Mouse (Mus musculus): ENCODE measurements around the gene Pde4d. TPM values are rescaled to one million over a fixed set of nuclear protein-coding genes. Genes with fewer than 3 reads are reported as not detected.

The Pde4d gene
- polyA plus RNA-seq, 1 experiment from 2014 or later, result 19.1 TPM

DNA sequence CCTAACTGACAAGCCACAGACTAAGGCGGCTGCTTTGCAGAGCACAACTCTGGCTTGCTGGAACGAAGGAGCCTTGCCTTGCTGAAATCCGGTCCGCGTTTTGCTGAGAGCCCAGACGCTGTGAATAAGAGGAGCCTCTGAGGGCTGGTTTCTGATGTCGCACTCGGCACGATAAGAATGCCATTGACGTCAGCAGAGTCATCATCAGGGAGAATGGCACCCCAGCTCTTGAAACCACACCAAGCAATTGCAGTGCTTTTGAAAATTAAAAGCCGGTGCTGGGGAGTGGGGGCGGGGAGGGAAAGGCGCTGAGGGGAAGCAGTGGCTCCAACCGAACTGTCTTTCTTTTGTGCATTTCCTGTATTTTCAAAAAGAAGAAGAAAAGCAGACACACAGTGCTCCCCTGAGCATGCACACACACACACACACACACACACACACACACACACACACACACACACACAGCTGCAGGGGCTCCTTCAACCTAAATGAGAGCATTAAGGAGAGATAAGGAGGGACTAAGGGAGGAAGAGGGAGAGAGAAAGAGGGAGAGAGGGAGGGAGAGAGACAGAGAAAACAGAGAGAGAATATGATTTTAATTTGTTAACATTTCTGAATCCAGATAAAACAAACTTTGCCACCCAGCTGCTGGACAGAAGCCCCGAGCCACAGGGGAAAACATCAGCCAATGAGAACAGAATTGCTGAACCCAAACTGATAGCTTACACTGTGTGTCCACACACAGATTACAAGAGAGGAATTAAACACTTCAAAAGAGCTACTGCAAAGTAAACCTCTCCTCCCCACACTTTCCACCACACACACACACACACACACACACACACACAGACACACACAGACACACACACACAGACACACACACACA lies 1372.9 kb downstream of the Pde4d start:
- H3K9me3 ChIP-seq (replicated peaks), result no peaks in the 10 kb centered on the region
- no peaks in the 10 kb centered on the region for H3K36me3 ChIP-seq
- H3K27ac ChIP-seq (replicated peaks), result peak overlapping the region; percentile 90
- H3K4me2 ChIP-seq (replicated peaks), result peak overlapping the region; percentile 52
- H3K4me3 ChIP-seq (replicated peaks), result peak overlapping the region; percentile 44
- WGBS, result 0% methylated on average over 15 of the region's 15 CpGs
- peak; percentile 93 for ATAC-seq (ENCODE audit: insufficient number of reproducible peaks, low FRiP score, low TSS enrichment, low read depth)
- peak overlapping the region; percentile 18; the same call in 1 of the 2 replicates for H3K9ac ChIP-seq
- peaks cover 35% of the 10 kb centered on the region for H3K4me1 ChIP-seq
- no peaks in the 10 kb centered on the region for H3K27me3 ChIP-seq

DNA sequence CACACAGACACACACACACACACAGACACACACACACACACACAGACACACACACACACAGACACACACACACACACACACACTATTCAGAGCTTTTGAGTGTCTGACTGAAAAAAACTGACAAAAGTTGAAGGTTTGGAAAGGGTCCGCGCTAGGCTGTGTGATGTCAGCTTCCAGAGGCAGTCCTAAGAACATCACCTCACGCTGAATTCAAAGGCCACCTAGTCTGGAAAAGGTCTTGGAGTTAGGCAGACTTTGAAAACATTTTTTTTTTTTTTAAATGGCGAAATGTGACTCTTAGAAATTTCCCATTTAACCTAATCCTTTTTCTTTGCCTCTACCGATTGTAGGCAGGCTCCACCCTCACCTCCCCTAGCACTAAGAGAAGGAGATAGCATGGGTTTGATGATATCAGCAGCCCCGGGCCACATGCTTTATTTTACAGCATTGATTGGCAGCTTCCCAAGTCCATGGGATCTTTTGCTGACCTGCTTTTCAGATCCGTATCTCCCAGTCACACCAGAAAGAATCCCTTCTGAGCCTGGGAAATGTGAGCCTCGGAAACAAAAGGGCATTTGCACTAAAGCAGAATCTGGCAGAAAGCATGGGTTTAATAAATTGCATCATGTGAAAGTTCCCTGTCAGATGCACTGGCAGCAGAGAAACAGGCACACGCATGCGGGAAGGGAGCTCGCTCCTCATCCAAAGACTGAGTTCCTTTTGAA lies 1373.7 kb downstream of the Pde4d start:
- Histone ChIP-seq H3K27ac (replicated peaks) (peak overlapping the region; percentile 90), H3K4me1 (peaks cover 35% of the 10 kb centered on the region), H3K9me3 (replicated peaks) (no peaks in the 10 kb centered on the region), H3K4me2 (replicated peaks) (peak overlapping the region; percentile 52), H3K4me3 (replicated peaks) (peak overlapping the region; percentile 20), H3K27me3 (no peaks in the 10 kb centered on the region), H3K9ac (no peak overlapping the region), H3K36me3 (no peaks in the 10 kb centered on the region)
- no peak for ATAC-seq (ENCODE audit: insufficient number of reproducible peaks, low FRiP score, low TSS enrichment, low read depth)
- 3% methylated on average over 11 of the region's 11 CpGs for WGBS

DNA sequence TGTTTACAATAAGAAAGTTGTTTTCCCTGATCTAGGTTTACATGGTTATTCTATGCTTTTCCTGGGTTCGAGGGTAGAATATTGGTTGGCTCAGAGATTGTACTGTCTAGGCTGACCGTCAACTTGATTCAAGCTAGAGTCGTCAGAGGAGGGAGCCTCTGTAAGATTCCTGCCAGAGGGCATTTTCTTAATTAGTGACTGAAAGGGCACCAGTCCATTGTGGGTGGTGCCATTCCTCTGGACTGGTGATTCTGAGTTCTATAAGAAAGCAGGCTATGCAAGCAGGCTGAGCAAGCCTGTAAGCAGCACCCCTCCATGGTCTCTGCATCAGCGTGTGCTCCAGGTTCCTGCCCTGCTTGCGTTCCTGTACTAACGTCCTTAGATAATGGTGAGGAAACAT lies 1376.1 kb downstream of the Pde4d start:
- no peak overlapping the region for H3K27ac ChIP-seq (replicated peaks)
- no peaks in the 10 kb centered on the region for H3K27me3 ChIP-seq
- no peaks in the 10 kb centered on the region for H3K9me3 ChIP-seq (replicated peaks)
- H3K36me3 ChIP-seq, result no peaks in the 10 kb centered on the region
- WGBS, result 75% methylated on average over 6 of the region's 6 CpGs
- H3K4me3 ChIP-seq (replicated peaks), result no peak overlapping the region
- no peak overlapping the region for H3K4me2 ChIP-seq (replicated peaks)
- no peak for ATAC-seq (ENCODE audit: insufficient number of reproducible peaks, low FRiP score, low TSS enrichment, low read depth)
- H3K9ac ChIP-seq, result no peak overlapping the region
- H3K4me1 ChIP-seq, result peaks cover 29% of the 10 kb centered on the region

DNA sequence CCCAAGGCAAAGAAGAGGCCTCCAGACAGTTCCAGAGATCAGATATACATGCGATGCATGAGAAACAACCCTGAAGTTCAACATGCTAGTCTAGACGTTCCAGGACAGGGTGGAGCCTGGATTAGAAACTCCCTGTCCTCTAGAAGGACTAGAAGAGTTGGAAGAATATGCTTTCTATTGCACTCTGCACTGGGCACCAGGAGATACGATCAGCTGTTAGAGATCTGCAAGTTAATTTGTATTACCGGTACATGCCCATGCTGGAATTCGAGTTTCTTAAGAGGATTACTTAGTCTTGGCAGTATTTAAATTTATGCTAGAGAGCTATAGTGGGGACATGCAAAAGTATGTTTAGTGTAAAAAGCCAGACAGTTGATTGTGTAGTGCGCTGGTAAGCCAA lies 1377.6 kb downstream of the Pde4d start:
- Histone ChIP-seq H3K36me3 (no peaks in the 10 kb centered on the region), H3K4me2 (replicated peaks) (no peak overlapping the region), H3K4me3 (replicated peaks) (no peak overlapping the region), H3K9me3 (replicated peaks) (no peaks in the 10 kb centered on the region), H3K4me1 (peaks cover 18% of the 10 kb centered on the region), H3K27ac (replicated peaks) (no peak overlapping the region), H3K27me3 (no peaks in the 10 kb centered on the region), H3K9ac (no peak overlapping the region)
- 63% methylated on average over 6 of the region's 6 CpGs for WGBS
- ATAC-seq (ENCODE audit: insufficient number of reproducible peaks, low FRiP score, low TSS enrichment, low read depth), result no peak

DNA sequence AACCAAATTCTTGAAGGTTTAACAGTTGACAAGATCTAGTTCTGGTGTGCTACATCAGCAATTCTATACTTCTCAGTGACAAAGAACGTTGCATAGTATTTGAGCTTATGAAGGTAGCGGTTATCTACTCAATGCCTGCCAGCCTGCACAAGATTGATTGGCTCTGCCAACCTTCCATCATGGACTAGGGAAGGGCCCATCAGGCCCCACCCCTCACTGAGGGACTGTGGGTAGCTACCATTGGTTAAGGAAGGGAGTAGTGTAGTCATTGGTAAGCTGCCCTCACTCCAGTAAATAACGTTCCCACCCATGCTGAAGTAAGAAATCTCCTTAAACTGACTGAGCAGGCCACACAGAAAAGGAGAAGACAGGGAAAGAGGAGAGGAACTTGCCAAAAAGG lies 1378.2 kb downstream of the Pde4d start:
- H3K27ac ChIP-seq (replicated peaks), result no peak overlapping the region
- WGBS, result 84% methylated on average over 3 of the region's 3 CpGs
- ATAC-seq (ENCODE audit: insufficient number of reproducible peaks, low FRiP score, low TSS enrichment, low read depth), result no peak

DNA sequence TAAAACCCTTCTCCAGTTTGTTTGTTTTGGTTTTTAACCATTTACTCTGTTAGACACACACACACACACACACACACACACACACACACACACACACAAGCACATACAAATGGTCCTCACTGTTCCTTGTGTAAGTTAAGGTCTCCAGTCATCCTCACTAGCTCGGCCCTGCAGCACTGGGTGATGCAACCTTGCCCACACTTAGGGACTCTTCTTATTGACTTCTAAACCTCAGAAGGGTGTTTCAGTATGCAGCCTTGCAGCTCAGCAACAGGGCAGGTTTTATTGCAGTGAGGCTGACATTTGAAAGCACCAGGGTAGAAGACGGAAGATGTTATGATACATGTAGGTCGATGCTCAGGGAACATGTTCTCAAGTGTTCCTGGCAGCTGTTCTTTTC lies 1379.7 kb downstream of the Pde4d start:
- H3K4me1 ChIP-seq, result 0 out of 2 replicates have a peak, but pooled peaks cover 6% of the 10 kb centered on the region
- H3K36me3 ChIP-seq, result no peaks in the 10 kb centered on the region
- 60% methylated on average over 3 of the region's 3 CpGs for WGBS
- H3K27me3 ChIP-seq, result no peaks in the 10 kb centered on the region
- H3K4me3 ChIP-seq (replicated peaks), result no peak overlapping the region
- no peak overlapping the region for H3K4me2 ChIP-seq (replicated peaks)
- no peak for ATAC-seq (ENCODE audit: insufficient number of reproducible peaks, low FRiP score, low TSS enrichment, low read depth)
- no peak overlapping the region for H3K9ac ChIP-seq
- H3K27ac ChIP-seq (replicated peaks), result no peak overlapping the region
- H3K9me3 ChIP-seq (replicated peaks), result no peaks in the 10 kb centered on the region

More for the DNA sequence above, 1378.2 kb downstream of the Pde4d start:
- H3K4me1 ChIP-seq, result peaks cover 16% of the 10 kb centered on the region
- no peak overlapping the region for H3K4me3 ChIP-seq (replicated peaks)
- no peaks in the 10 kb centered on the region for H3K36me3 ChIP-seq
- H3K9ac ChIP-seq, result no peak overlapping the region
- no peaks in the 10 kb centered on the region for H3K9me3 ChIP-seq (replicated peaks)
- no peaks in the 10 kb centered on the region for H3K27me3 ChIP-seq
- H3K4me2 ChIP-seq (replicated peaks), result no peak overlapping the region

DNA sequence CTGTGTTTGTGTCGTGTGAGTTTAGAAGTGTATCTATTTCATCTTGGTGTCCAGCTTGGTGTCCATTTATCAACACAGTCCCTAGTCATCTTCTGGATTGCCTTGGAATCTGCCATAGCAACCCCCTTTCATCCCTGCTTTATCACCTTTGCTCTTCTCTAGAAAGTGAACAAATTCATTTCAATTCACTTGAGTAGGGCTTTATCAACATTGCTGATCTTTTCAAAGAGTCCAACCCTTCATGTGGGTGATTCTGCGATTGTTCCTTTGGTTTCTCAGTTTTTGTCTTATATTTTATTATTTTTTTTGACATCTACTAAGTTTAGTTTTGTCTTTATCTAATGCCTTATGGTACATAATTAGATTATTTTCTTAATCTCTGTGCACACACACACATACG lies 1385.2 kb downstream of the Pde4d start:
- H3K4me2 ChIP-seq (replicated peaks), result no peak overlapping the region
- H3K27ac ChIP-seq (replicated peaks), result no peak overlapping the region
- H3K4me1 ChIP-seq, result 0 out of 2 replicates have a peak, but pooled peaks cover 5% of the 10 kb centered on the region
- H3K9me3 ChIP-seq (replicated peaks), result no peaks in the 10 kb centered on the region
- no peaks in the 10 kb centered on the region for H3K27me3 ChIP-seq
- H3K9ac ChIP-seq, result no peak overlapping the region
- 91% methylated on average over 3 of the region's 3 CpGs for WGBS
- H3K4me3 ChIP-seq (replicated peaks), result no peak overlapping the region
- H3K36me3 ChIP-seq, result no peaks in the 10 kb centered on the region
- ATAC-seq (ENCODE audit: insufficient number of reproducible peaks, low FRiP score, low TSS enrichment, low read depth), result no peak

DNA sequence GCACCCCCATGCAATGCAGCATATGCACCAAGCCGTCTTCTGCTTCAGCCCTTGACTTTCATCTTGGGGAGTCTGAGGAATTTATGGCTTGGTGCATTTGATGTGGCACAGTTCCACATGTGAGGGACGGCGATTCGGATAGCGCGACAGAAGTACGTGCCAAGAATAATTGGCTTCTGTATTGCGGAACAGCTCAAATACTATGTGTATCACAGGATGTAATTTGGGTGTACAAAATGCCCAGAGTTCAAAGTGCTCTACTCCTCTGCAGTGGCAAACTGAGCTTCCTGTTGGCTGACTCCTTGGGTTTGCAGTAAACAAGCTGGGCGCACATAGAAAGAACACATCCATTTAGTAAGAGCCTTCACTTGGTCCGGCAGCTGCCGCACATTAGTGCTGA lies 1387.7 kb downstream of the Pde4d start:
- H3K9me3 ChIP-seq (replicated peaks), result no peaks in the 10 kb centered on the region
- ATAC-seq (ENCODE audit: insufficient number of reproducible peaks, low FRiP score, low TSS enrichment, low read depth), result peak; percentile 63; the same call in 1 of the 2 replicates
- no peaks in the 10 kb centered on the region for H3K27me3 ChIP-seq
- H3K36me3 ChIP-seq, result no peaks in the 10 kb centered on the region
- H3K27ac ChIP-seq (replicated peaks), result no peak overlapping the region
- 43% methylated on average over 11 of the region's 11 CpGs for WGBS
- H3K4me2 ChIP-seq (replicated peaks), result no peak overlapping the region; the same call in 1 of the 2 replicates
- H3K9ac ChIP-seq, result no peak overlapping the region
- 0 out of 2 replicates have a peak, but pooled peaks cover 5% of the 10 kb centered on the region for H3K4me1 ChIP-seq
- no peak overlapping the region for H3K4me3 ChIP-seq (replicated peaks)

DNA sequence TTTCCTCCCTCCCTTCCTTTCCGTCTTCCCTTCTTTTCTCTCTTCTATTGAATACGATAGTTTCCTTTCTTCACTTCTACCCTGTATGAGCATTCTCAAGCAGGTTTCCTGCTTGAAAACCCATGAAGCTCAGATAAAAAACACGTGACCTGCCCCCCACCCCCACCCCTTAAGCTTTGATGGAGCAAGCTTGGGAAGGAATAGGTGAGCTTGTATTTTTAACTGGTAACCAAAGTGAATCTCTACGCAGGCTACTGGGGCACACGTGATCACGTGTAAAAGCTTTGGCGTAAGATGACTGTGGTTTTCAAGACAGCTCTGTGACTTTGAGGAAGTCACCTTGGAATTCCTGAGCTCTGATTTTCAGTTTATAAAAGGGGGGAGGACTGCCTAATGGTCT lies 1388.2 kb downstream of the Pde4d start:
- H3K27ac ChIP-seq (replicated peaks), result no peak overlapping the region
- H3K9me3 ChIP-seq (replicated peaks), result no peaks in the 10 kb centered on the region
- H3K4me3 ChIP-seq (replicated peaks), result no peak overlapping the region
- H3K9ac ChIP-seq, result no peak overlapping the region
- ATAC-seq (ENCODE audit: insufficient number of reproducible peaks, low FRiP score, low TSS enrichment, low read depth), result no peak
- no peaks in the 10 kb centered on the region for H3K27me3 ChIP-seq
- WGBS, result 79% methylated on average over 7 of the region's 7 CpGs
- 0 out of 2 replicates have a peak, but pooled peaks cover 5% of the 10 kb centered on the region for H3K4me1 ChIP-seq
- H3K36me3 ChIP-seq, result no peaks in the 10 kb centered on the region
- H3K4me2 ChIP-seq (replicated peaks), result no peak overlapping the region; the same call in 1 of the 2 replicates

DNA sequence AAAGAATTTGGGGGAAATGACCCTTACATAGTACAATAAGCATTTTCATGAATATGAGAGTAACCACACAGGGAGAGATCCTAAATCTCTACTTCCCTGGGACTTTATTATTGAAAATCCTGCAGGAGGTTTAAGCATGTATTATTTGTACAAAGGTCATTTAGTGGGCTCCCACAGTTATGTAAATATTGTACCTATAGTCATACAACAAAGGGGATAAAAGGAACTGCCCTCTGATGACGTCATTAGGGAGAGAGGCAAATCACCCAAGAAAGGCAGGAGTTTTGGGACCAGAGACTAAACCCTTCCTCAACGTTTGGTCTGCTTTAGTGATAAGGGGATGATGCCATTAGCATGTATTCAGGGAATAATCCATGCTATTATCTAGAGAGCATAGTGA lies 1390.5 kb downstream of the Pde4d start:
- Histone ChIP-seq H3K4me3 (replicated peaks) (no peak overlapping the region), H3K9ac (no peak overlapping the region), H3K36me3 (no peaks in the 10 kb centered on the region), H3K27ac (replicated peaks) (no peak overlapping the region), H3K4me1 (0 out of 2 replicates have a peak, but pooled peaks cover 5% of the 10 kb centered on the region), H3K9me3 (replicated peaks) (no peaks in the 10 kb centered on the region), H3K4me2 (replicated peaks) (no peak overlapping the region), H3K27me3 (no peaks in the 10 kb centered on the region)
- 29% methylated on average over 2 of the region's 2 CpGs for WGBS
- no peak for ATAC-seq (ENCODE audit: insufficient number of reproducible peaks, low FRiP score, low TSS enrichment, low read depth)

DNA sequence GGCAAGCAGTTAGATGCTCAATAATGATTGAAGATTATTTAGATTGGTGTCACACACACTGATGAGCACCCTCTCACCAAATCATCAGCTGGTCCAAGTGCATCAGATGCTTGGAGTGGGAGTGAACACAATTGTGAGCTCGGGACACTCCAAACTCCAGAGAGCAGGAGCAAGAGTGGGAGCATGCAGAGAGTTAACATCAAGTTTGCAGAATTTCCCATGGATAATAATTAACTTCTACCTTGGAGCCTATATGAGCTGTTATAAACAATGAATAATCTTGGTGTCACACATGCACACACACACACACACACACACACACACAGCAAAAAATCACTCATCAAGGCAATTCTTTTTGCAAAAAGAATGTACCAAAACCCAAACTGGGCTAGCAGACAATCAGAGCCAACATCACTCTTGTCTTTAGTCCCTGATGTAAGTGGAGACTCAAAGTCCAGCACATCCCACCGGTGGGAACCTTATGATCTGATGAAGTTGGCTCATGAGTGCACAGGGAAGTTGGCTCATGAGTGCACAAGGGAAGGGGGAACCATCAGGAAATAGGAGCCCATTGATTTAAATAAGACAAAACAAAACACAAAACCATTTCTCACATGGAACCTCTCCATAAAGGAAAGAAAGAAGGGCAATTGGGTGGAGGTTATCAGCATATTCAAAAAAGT lies 1391.5 kb downstream of the Pde4d start:
- no peak overlapping the region for H3K27ac ChIP-seq (replicated peaks)
- no peaks in the 10 kb centered on the region for H3K9me3 ChIP-seq (replicated peaks)
- no peaks in the 10 kb centered on the region for H3K36me3 ChIP-seq
- ATAC-seq (ENCODE audit: insufficient number of reproducible peaks, low FRiP score, low TSS enrichment, low read depth), result no peak
- H3K27me3 ChIP-seq, result no peaks in the 10 kb centered on the region
- no peak overlapping the region for H3K9ac ChIP-seq
- WGBS, result 84% methylated on average over 2 of the region's 2 CpGs
- 0 out of 2 replicates have a peak, but pooled peaks cover 5% of the 10 kb centered on the region for H3K4me1 ChIP-seq
- no peak overlapping the region for H3K4me2 ChIP-seq (replicated peaks)
- H3K4me3 ChIP-seq (replicated peaks), result no peak overlapping the region

Measured in embryonic facial prominence, embryonic 15.5 days (tissue).